Mouse (Mus musculus) brain, embryonic 14.5 days (tissue): ENCODE results near the gene Kras.

Source experiments
- CTCF ChIP-seq: fragments of 200-500 bp; IDR thresholded peaks from 2 replicates; pipeline ENCODE4 v1.5.1; 2012; ENCODE audit warnings: inconsistent platforms, mild to moderate bottlenecking, moderate library complexity, borderline replicate concordance; ENCODE audit not compliant: insufficient read depth, insufficient read length; ENCODE audit errors: extremely low read depth
- POLR2A ChIP-seq: fragments of 200-500 bp; IDR thresholded peaks from 2 replicates; pipeline ENCODE4 v1.6.1; 2012; ENCODE audit warnings: mild to moderate bottlenecking, inconsistent platforms, borderline replicate concordance; ENCODE audit not compliant: poor library complexity, insufficient read depth, insufficient read length, severe bottlenecking; ENCODE audit errors: extremely low read depth

DNA sequence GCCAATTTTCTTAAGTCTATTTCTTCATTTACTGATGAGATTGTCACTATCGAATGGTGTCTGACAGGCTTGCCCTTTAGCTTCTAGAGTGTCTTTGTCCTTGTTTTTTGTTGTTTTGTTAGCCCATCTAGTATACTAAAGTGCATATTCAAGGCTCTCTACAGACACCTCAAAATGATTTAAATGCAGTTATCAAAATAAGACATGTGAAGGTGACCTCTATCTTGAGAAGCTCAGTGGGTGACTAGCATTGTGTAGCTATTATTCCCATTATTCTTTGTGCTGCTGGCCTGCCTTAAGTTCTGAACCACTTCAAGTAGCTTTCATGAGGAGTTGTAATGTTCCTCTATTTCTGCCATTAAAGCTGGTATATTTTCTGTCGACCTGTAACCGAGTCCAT is 34.2 kb downstream of the Kras start:
- TF ChIP-seq POLR2A, result no peak
- TF ChIP-seq CTCF, result no peak
